Mouse (Mus musculus) liver, adult 2 months (tissue): Measurements from ENCODE around the gene Gm3250.
"Not testable (repeated sequence)": the region's sequence is repeated elsewhere in the genome, so short reads cannot be mapped to it uniquely, and the experiment has no call there.

ENCODE experiments used
- CTCF ChIP-seq: fragments of 200-500 bp; IDR thresholded peaks from 2 replicates; pipeline ENCODE4 v1.5.1; 2011; ENCODE audit warnings: low read depth, low read length, control low read depth
- POLR2A ChIP-seq: fragments of 200-500 bp; IDR thresholded peaks from 2 replicates; pipeline ENCODE4 v1.6.1; 2011; ENCODE audit warnings: low read length, control low read depth; ENCODE audit not compliant: insufficient read depth; ENCODE audit errors: extremely low read depth

DNA sequence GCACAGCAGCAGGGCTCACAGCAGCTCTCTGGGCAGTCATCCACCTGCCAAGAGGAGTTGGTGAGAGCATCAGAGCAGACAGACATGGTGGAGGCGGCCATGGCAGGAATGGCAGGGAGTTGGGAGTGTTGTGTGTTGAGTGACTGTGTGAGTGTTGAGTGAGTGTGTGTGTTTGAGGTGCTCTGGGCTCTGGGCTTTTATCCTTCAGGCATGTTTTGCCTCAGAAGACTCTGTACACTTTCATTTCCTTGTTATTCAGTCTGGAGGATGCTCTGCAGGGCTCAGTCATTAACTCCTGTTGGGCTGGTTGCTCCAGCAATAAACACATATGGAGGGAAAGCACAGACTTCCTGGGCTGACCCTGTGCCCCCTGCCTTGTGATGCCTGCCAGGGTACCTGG is 11.1 kb downstream of the Gm3250 start, which contains the start of gene Gm3238:
- not testable (repeated sequence) for TF ChIP-seq POLR2A, CTCF
